Mouse (Mus musculus) kidney, embryonic 16.5 days (tissue): ENCODE measurements around the gene Cltc. TPM values are rescaled to one million over a fixed set of nuclear protein-coding genes. Genes with fewer than 3 reads are reported as not detected.

Experiments
- ATAC-seq: fragments of 200-750 bp; cut with Nextera tagmentation; 2 replicates; pipeline ENCODE4 v1.8.0; 2017; ENCODE audit warnings: moderate TSS enrichment; ENCODE audit not compliant: low FRiP score, low TSS enrichment
- H3K27ac ChIP-seq: fragments of 300-500 bp; sonication (generic); 2 replicates; pipeline ENCODE4 v1.5.1; 2014; ENCODE audit warnings: low read length
- H3K27me3 ChIP-seq: fragments of 300-500 bp; sonication (generic); 2 replicates; pipeline ENCODE4 v1.6.1; 2014; ENCODE audit warnings: low read length, control low read depth, mixed read lengths; ENCODE audit not compliant: insufficient read depth
- H3K36me3 ChIP-seq: fragments of 300-500 bp; sonication (generic); 2 replicates; pipeline ENCODE4 v1.6.1; 2014; ENCODE audit warnings: low read length, control low read depth, mixed read lengths; ENCODE audit not compliant: insufficient read depth
- H3K4me1 ChIP-seq: fragments of 300-500 bp; sonication (generic); 2 replicates; pipeline ENCODE4 v1.6.1; 2014; ENCODE audit warnings: low read length, control low read depth, mixed read lengths; ENCODE audit not compliant: insufficient read depth
- H3K4me2 ChIP-seq: fragments of 300-500 bp; sonication (generic); replicated peaks from 2 replicates; pipeline ENCODE4 v1.6.1; 2014; ENCODE audit warnings: low read depth, low read length
- H3K4me3 ChIP-seq: fragments of 300-500 bp; sonication (generic); 2 replicates; pipeline ENCODE4 v1.5.1; 2014; ENCODE audit warnings: mild to moderate bottlenecking, low read length
- H3K9ac ChIP-seq: fragments of 300-500 bp; sonication (generic); replicated peaks from 2 replicates; pipeline ENCODE4 v1.6.1; 2014; ENCODE audit warnings: low read length
- H3K9me3 ChIP-seq: fragments of 300-500 bp; sonication (generic); 2 replicates; pipeline ENCODE4 v1.6.1; 2016; ENCODE audit warnings: low read length, control low read depth
- WGBS: fragments of 180-500 bp; shearing (Covaris S2); extraction: QIAGEN DNeasy Blood & Tissue Kit; methylation state at CpG from one replicate; pipeline ENCODE4 v1.1.7; 2014; 5-methylcytosine and 5-hydroxymethylcytosine counted together
- polyA plus RNA-seq: library from polyadenylated mRNA; unstranded; fragments of >200 nt; fragmentation: Nextera tagmentation; extraction: Ambion mirVana; gene quantifications from 2 replicates; pipeline ENCODE4 v1.2.1, GENCODE M21; 2015

The Cltc gene
- polyA plus RNA-seq, 1 experiment from 2014 or later, result 174 TPM

GRCm38 (mm10) chr11:86724004-86724403, 33.4 kb downstream of the Cltc start:
- 93% methylated on average over 3 of the region's 3 CpGs for WGBS
- ATAC-seq, result no peak
- H3K27me3 ChIP-seq, result no peaks in the 10 kb centered on the region
- H3K4me3 ChIP-seq, result no peak overlapping the region
- no peak overlapping the region for H3K4me2 ChIP-seq
- no peak overlapping the region for H3K9ac ChIP-seq
- H3K27ac ChIP-seq, result no peak overlapping the region
- H3K36me3 ChIP-seq, result peaks cover 45% of the 10 kb centered on the region
- H3K9me3 ChIP-seq, result no peaks in the 10 kb centered on the region
- H3K4me1 ChIP-seq, result no peaks in the 10 kb centered on the region

- H3K36me3 ChIP-seq, result peaks cover 51% of the 10 kb centered on the region
These were observed 38.0 kb downstream of the Cltc start for GRCm38 (mm10) chr11:86719390-86719789.

GRCm38 (mm10) chr11:86718369-86718768, 39.0 kb downstream of the Cltc start:
- no peak overlapping the region for H3K9ac ChIP-seq
- no peaks in the 10 kb centered on the region for H3K9me3 ChIP-seq
- 80% methylated on average over 3 of the region's 3 CpGs for WGBS
- no peak for ATAC-seq
- peaks cover 48% of the 10 kb centered on the region for H3K36me3 ChIP-seq
- no peak overlapping the region for H3K4me3 ChIP-seq
- H3K4me1 ChIP-seq, result no peaks in the 10 kb centered on the region
- no peak overlapping the region for H3K4me2 ChIP-seq
- no peak overlapping the region for H3K27ac ChIP-seq
- H3K27me3 ChIP-seq, result no peaks in the 10 kb centered on the region

More at GRCm38 (mm10) chr11:86719390-86719789, 38.0 kb downstream of the Cltc start:
- WGBS, result 90% methylated on average over 8 of the region's 8 CpGs
- H3K27me3 ChIP-seq, result no peaks in the 10 kb centered on the region
- no peak overlapping the region for H3K4me3 ChIP-seq
- H3K27ac ChIP-seq, result no peak overlapping the region
- no peak overlapping the region for H3K4me2 ChIP-seq
- H3K9me3 ChIP-seq, result no peaks in the 10 kb centered on the region
- no peak overlapping the region for H3K9ac ChIP-seq
- H3K4me1 ChIP-seq, result no peaks in the 10 kb centered on the region
- no peak for ATAC-seq

GRCm38 (mm10) chr11:86717306-86718065, 39.9 kb downstream of the Cltc start:
- Histone ChIP-seq H3K27me3 (no peaks in the 10 kb centered on the region), H3K4me3 (no peak overlapping the region), H3K4me2 (no peak overlapping the region), H3K36me3 (peaks cover 46% of the 10 kb centered on the region), H3K9me3 (no peaks in the 10 kb centered on the region), H3K4me1 (no peaks in the 10 kb centered on the region), H3K9ac (no peak overlapping the region), H3K27ac (no peak overlapping the region)
- WGBS, result 90% methylated on average over 6 of the region's 6 CpGs
- ATAC-seq, result no peak

GRCm38 (mm10) chr11:86714606-86715005, 42.8 kb downstream of the Cltc start:
- no peak overlapping the region for H3K4me2 ChIP-seq
- H3K4me3 ChIP-seq, result no peak overlapping the region
- no peaks in the 10 kb centered on the region for H3K9me3 ChIP-seq
- peaks cover 47% of the 10 kb centered on the region for H3K36me3 ChIP-seq
- H3K4me1 ChIP-seq, result no peaks in the 10 kb centered on the region
- no peak overlapping the region for H3K27ac ChIP-seq
- no peak for ATAC-seq
- no peak overlapping the region for H3K9ac ChIP-seq
- no peaks in the 10 kb centered on the region for H3K27me3 ChIP-seq

GRCm38 (mm10) chr11:86701151-86701550, 56.2 kb downstream of the Cltc start:
- Histone ChIP-seq H3K9ac (no peak overlapping the region), H3K9me3 (no peaks in the 10 kb centered on the region), H3K27me3 (no peaks in the 10 kb centered on the region), H3K4me2 (no peak overlapping the region), H3K4me3 (no peak overlapping the region), H3K36me3 (peaks cover 72% of the 10 kb centered on the region), H3K4me1 (no peaks in the 10 kb centered on the region), H3K27ac (no peak overlapping the region)
- 75% methylated on average over 4 of the region's 4 CpGs for WGBS
- no peak for ATAC-seq

- no peaks in the 10 kb centered on the region for H3K27me3 ChIP-seq
- peaks cover 8% of the 10 kb centered on the region for H3K4me1 ChIP-seq
- no peaks in the 10 kb centered on the region for H3K9me3 ChIP-seq
- H3K9ac ChIP-seq, result no peak overlapping the region
- 82% methylated on average over 4 of the region's 4 CpGs for WGBS
- peaks cover 57% of the 10 kb centered on the region for H3K36me3 ChIP-seq
- no peak overlapping the region for H3K4me2 ChIP-seq
- no peak overlapping the region for H3K27ac ChIP-seq
- ATAC-seq, result no peak
- H3K4me3 ChIP-seq, result no peak overlapping the region
These were observed 61.9 kb downstream of the Cltc start for GRCm38 (mm10) chr11:86695461-86695860.

- Histone ChIP-seq H3K27ac (no peak overlapping the region), H3K36me3 (peaks cover 45% of the 10 kb centered on the region), H3K9me3 (no peaks in the 10 kb centered on the region), H3K27me3 (no peaks in the 10 kb centered on the region), H3K4me1 (peaks cover 8% of the 10 kb centered on the region), H3K4me3 (no peak overlapping the region), H3K9ac (no peak overlapping the region), H3K4me2 (no peak overlapping the region)
- 89% methylated on average over 2 of the region's 2 CpGs for WGBS
- no peak for ATAC-seq
These were observed 64.8 kb downstream of the Cltc start for GRCm38 (mm10) chr11:86692546-86692945.

GRCm38 (mm10) chr11:86691956-86692355, 65.4 kb downstream of the Cltc start:
- H3K4me2 ChIP-seq, result no peak overlapping the region
- ATAC-seq, result no peak
- H3K9me3 ChIP-seq, result no peaks in the 10 kb centered on the region
- H3K4me3 ChIP-seq, result no peak overlapping the region
- no peaks in the 10 kb centered on the region for H3K27me3 ChIP-seq
- peaks cover 8% of the 10 kb centered on the region for H3K4me1 ChIP-seq
- H3K27ac ChIP-seq, result peak overlapping the region; percentile 75
- WGBS, result 85% methylated on average over 2 of the region's 2 CpGs
- peaks cover 42% of the 10 kb centered on the region for H3K36me3 ChIP-seq
- H3K9ac ChIP-seq, result no peak overlapping the region

GRCm38 (mm10) chr11:86691482-86691881, 65.9 kb downstream of the Cltc start:
- no peak overlapping the region for H3K4me2 ChIP-seq
- peaks cover 39% of the 10 kb centered on the region for H3K36me3 ChIP-seq
- WGBS, result 73% methylated on average over 3 of the region's 3 CpGs
- H3K4me1 ChIP-seq, result peaks cover 8% of the 10 kb centered on the region
- no peak for ATAC-seq
- H3K27ac ChIP-seq, result peak overlapping the region; percentile 75
- H3K27me3 ChIP-seq, result no peaks in the 10 kb centered on the region
- no peak overlapping the region for H3K9ac ChIP-seq
- H3K9me3 ChIP-seq, result no peaks in the 10 kb centered on the region
- H3K4me3 ChIP-seq, result no peak overlapping the region
